Mouse (Mus musculus) liver, adult 2 months (tissue): ENCODE measurements around the gene Prkca. TPM values are rescaled to one million over a fixed set of nuclear protein-coding genes. Genes with fewer than 3 reads are reported as not detected.

ENCODE experiments used
- DNase-seq: peaks from one replicate; pipeline ENCODE4 v3.0.0-alpha.2; 2011; ENCODE audit warnings: low read depth, low spot score; ENCODE audit errors: extremely low read depth
- H3K27ac ChIP-seq: fragments of 200-500 bp; replicated peaks from 2 replicates; pipeline ENCODE4 v1.5.1; 2012; ENCODE audit warnings: low read depth, mild to moderate bottlenecking, control low read depth, inconsistent platforms, low read length; ENCODE audit not compliant: insufficient read depth
- H3K27me3 ChIP-seq: fragments of 200-500 bp; 2 replicates; pipeline ENCODE4 v1.6.1; 2012; ENCODE audit warnings: mild to moderate bottlenecking, moderate library complexity, low read length, inconsistent platforms; ENCODE audit not compliant: control insufficient read depth, insufficient read depth
- H3K36me3 ChIP-seq: fragments of 200-500 bp; 2 replicates; pipeline ENCODE4 v1.6.1; 2012; ENCODE audit warnings: low read length, inconsistent platforms; ENCODE audit not compliant: control insufficient read depth, insufficient read depth
- H3K4me1 ChIP-seq: fragments of 200-500 bp; 2 replicates; pipeline ENCODE4 v1.6.1; 2011; ENCODE audit warnings: low read length; ENCODE audit not compliant: control insufficient read depth, insufficient read depth
- H3K4me3 ChIP-seq: fragments of 200-500 bp; 2 replicates; pipeline ENCODE4 v1.5.1; 2011; ENCODE audit warnings: low read depth, mild to moderate bottlenecking, control low read depth, low read length, moderate library complexity; ENCODE audit not compliant: insufficient read depth
- H3K79me2 ChIP-seq: fragments of 200-500 bp; 2 replicates; pipeline ENCODE4 v1.6.1; 2012; ENCODE audit warnings: inconsistent platforms, mild to moderate bottlenecking, low read length, moderate library complexity; ENCODE audit not compliant: control insufficient read depth, insufficient read depth
- H3K9ac ChIP-seq: fragments of 200-500 bp; 2 replicates; pipeline ENCODE4 v1.6.1; 2012; ENCODE audit warnings: low read depth, mild to moderate bottlenecking, control low read depth, inconsistent platforms, low read length
- CTCF ChIP-seq: fragments of 200-500 bp; IDR thresholded peaks from 2 replicates; pipeline ENCODE4 v1.5.1; 2011; ENCODE audit warnings: low read depth, low read length, control low read depth
- POLR2A ChIP-seq: fragments of 200-500 bp; IDR thresholded peaks from 2 replicates; pipeline ENCODE4 v1.6.1; 2011; ENCODE audit warnings: low read length, control low read depth; ENCODE audit not compliant: insufficient read depth; ENCODE audit errors: extremely low read depth
- WGBS: fragments of 180-500 bp; shearing (Covaris S2); methylation state at CpG from one replicate; pipeline ENCODE4 v1.1.7; 2018; 5-methylcytosine and 5-hydroxymethylcytosine counted together
- polyA plus RNA-seq: library from polyadenylated mRNA; depleted of rRNA; stranded (reverse); fragments of >200 nt; gene quantifications from 2 replicates; pipeline ENCODE4 v1.2.3, GENCODE M21; 2012
- total RNA-seq: library from RNA; depleted of rRNA; stranded (reverse); fragments of >200 nt; gene quantifications from 2 replicates; pipeline ENCODE4 v1.2.3, GENCODE M21; 2014

The Prkca gene
- total and polyA plus RNA-seq, 2 experiments: 2.8 to 4.3 TPM

DNA sequence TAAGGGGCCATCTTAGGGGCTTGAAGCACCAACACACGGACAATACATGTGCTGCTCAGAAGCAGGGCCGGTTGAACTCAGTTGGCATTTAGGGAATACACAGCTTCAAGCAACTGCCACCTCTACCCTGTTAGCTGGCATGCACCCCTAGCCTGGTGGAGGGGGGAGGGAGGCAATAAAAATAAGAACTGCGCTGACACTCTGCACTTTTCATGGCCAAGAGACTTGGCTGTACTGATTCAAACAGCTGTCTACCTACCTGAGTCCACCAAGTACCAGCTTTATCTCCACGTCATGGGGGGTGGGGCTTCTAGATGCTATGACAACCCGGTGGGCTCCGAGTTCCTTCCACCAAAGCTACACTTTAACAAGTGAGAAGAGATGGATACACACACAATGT, 42.7 kb downstream of the Prkca start:
- no peak for DNase-seq
- WGBS: 96% methylated on average over 6 of the region's 6 CpGs
- no peak overlapping the region for H3K27ac ChIP-seq
- TF ChIP-seq POLR2A: no peak
- no peak for TF ChIP-seq CTCF
- H3K36me3 ChIP-seq: no peaks in the 10 kb centered on the region
- H3K27me3 ChIP-seq: no peaks in the 10 kb centered on the region
- H3K4me1 ChIP-seq: peaks cover 6% of the 10 kb centered on the region
- no peak overlapping the region for H3K4me3 ChIP-seq
- H3K79me2 ChIP-seq: no peaks in the 10 kb centered on the region
- no peak overlapping the region for H3K9ac ChIP-seq

DNA sequence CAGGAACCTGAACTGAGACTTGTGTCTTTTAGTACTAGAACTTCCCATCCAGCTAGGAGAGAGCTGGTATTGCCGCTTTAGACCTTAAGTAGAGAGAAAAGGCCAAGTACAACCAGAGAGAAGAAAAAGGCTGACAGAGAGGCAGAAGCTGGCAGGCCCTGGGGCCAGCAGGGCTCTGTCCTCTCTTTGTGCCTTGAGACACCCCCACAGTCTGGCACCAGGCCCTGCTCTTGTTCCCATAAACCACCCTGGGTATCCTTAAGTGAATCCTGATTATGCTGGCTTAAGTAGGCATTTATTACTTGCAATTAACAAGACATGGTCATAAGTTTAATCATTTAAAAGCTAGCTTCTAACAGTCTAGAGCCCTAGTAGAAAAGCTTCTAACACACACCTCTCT, 43.3 kb downstream of the Prkca start:
- no peaks in the 10 kb centered on the region for H3K27me3 ChIP-seq
- H3K4me1 ChIP-seq: no peaks in the 10 kb centered on the region
- H3K4me3 ChIP-seq: no peak overlapping the region
- no peak for TF ChIP-seq POLR2A
- TF ChIP-seq CTCF: no peak
- H3K36me3 ChIP-seq: no peaks in the 10 kb centered on the region
- no peak for DNase-seq
- no peaks in the 10 kb centered on the region for H3K79me2 ChIP-seq
- 100% methylated on average over 1 of the region's 1 CpGs for WGBS
- no peak overlapping the region for H3K27ac ChIP-seq
- H3K9ac ChIP-seq: no peak overlapping the region

DNA sequence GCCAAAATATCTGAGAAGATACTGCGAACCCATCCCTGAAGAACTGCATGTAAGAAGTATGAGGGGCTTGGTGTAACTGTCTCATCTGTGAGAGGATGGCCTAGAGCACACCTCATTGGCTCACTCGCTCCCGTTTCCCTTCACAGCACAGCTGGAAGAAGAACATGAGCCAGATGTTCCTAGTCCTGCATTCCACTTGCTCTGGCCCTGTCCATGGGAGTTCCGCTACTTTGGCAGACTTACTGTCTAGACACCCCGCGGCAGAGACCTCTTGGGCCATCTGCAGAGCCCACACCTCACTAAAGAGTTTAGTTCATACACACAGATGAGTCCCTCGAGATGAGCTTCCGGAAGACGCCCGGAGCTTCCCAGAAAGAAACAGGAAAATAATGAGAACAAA, 43.8 kb downstream of the Prkca start:
- H3K9ac ChIP-seq: no peak overlapping the region
- H3K4me1 ChIP-seq: no peaks in the 10 kb centered on the region
- WGBS: 92% methylated on average over 10 of the region's 10 CpGs
- H3K36me3 ChIP-seq: no peaks in the 10 kb centered on the region
- H3K79me2 ChIP-seq: no peaks in the 10 kb centered on the region
- TF ChIP-seq POLR2A (no peak), CTCF (no peak)
- H3K27ac ChIP-seq: no peak overlapping the region
- H3K4me3 ChIP-seq: no peak overlapping the region
- no peaks in the 10 kb centered on the region for H3K27me3 ChIP-seq
- no peak for DNase-seq

DNA sequence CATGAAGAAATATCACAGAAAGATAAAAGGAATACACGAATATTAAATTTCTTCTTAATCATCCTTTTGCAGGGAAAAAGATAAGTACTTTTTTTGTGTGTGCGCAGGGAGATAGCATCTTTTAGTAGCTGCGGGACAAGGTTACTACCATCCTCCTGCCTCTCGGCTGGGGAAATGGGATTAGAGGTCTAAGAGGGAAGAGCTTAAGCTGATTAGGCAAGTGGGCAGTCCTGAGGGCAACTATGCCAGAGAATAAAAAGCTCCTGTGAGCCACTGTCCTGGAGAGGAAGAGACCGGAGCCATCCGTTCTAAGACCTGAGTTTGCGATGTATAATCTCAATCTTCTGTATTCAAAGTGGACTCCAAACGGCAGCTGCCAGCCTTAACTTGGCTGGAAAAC, 45.8 kb downstream of the Prkca start:
- H3K27ac ChIP-seq: no peak overlapping the region
- H3K4me3 ChIP-seq: no peak overlapping the region
- no peak overlapping the region for H3K9ac ChIP-seq
- H3K27me3 ChIP-seq: no peaks in the 10 kb centered on the region
- no peaks in the 10 kb centered on the region for H3K79me2 ChIP-seq
- TF ChIP-seq POLR2A (no peak), CTCF (no peak)
- 84% methylated on average over 8 of the region's 8 CpGs for WGBS
- no peaks in the 10 kb centered on the region for H3K36me3 ChIP-seq
- no peak for DNase-seq
- H3K4me1 ChIP-seq: no peaks in the 10 kb centered on the region

DNA sequence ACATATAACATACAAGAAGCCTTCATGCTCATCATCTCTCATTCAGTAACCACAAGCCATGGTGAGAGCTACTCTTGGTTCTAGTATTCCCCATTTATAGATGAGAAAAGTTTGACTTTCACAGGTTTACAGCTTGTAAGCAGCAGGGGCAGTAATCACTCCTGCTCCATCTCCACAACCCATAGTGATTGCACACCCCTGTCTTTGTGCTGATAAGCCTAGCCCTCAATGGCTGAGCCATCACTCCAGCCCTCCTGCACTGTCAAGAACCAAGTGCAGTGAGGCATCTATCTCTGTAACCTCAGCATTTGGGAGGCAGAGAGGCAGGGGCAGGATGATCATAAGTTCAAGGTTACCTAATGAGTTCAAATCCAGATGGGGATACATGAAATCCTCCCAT, 48.4 kb downstream of the Prkca start:
- DNase-seq: no peak
- Histone ChIP-seq H3K36me3 (no peaks in the 10 kb centered on the region), H3K79me2 (no peaks in the 10 kb centered on the region), H3K27ac (no peak overlapping the region), H3K4me3 (no peak overlapping the region), H3K27me3 (no peaks in the 10 kb centered on the region), H3K4me1 (no peaks in the 10 kb centered on the region), H3K9ac (no peak overlapping the region)
- no peak for TF ChIP-seq POLR2A
- TF ChIP-seq CTCF: no peak

DNA sequence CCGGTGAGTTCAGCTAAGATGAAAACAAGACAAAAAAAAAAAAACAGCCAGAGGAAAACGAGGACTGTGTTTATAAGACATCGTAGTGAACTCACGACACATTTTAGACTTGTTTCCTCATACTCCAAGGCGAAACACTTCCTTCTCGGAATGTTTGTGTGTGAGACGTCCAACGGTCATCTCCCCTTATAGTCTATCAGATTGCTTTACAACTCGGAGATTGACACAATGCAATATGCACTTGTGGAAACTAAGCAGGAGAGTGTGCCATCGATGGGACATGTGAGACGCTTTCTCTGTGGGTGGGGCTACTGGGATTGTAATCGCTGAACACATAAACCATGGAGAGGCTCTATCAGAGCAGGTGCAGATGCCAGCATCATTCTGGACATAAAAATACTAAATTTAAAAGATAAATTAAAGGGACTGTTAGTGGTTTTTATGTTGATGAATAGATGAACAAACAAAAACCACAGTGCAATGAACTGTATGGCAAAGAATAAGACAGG, 49.4 kb downstream of the Prkca start:
- DNase-seq: no peak
- Histone ChIP-seq H3K4me1 (no peaks in the 10 kb centered on the region), H3K79me2 (no peaks in the 10 kb centered on the region), H3K27ac (no peak overlapping the region), H3K36me3 (no peaks in the 10 kb centered on the region), H3K27me3 (no peaks in the 10 kb centered on the region), H3K4me3 (no peak overlapping the region), H3K9ac (no peak overlapping the region)
- WGBS: 96% methylated on average over 12 of the region's 12 CpGs
- no peak for TF ChIP-seq POLR2A
- TF ChIP-seq CTCF: no peak
